Mouse (Mus musculus) embryonic facial prominence, embryonic 15.5 days (tissue): ENCODE measurements around the gene Nf2. TPM values are rescaled to one million over a fixed set of nuclear protein-coding genes. Genes with fewer than 3 reads are reported as not detected.

Experiments
- ATAC-seq: fragments of 200-750 bp; cut with Nextera tagmentation; 2 replicates; pipeline ENCODE4 v1.8.0; 2017; ENCODE audit warnings: low read depth, moderate TSS enrichment; ENCODE audit not compliant: insufficient number of reproducible peaks, low FRiP score, low TSS enrichment
- H3K27ac ChIP-seq: fragments of 300-500 bp; sonication (generic); replicated peaks from 2 replicates; pipeline ENCODE4 v1.5.1; 2015; ENCODE audit warnings: mild to moderate bottlenecking, inconsistent platforms
- H3K27me3 ChIP-seq: fragments of 300-500 bp; sonication (generic); 2 replicates; pipeline ENCODE4 v1.6.1; 2015; ENCODE audit warnings: inconsistent platforms
- H3K36me3 ChIP-seq: fragments of 300-500 bp; sonication (generic); 2 replicates; pipeline ENCODE4 v1.6.1; 2015; ENCODE audit warnings: mild to moderate bottlenecking, inconsistent platforms
- H3K4me1 ChIP-seq: fragments of 300-500 bp; sonication (generic); 2 replicates; pipeline ENCODE4 v1.6.1; 2015; ENCODE audit warnings: inconsistent platforms
- H3K4me2 ChIP-seq: fragments of 300-500 bp; sonication (generic); replicated peaks from 2 replicates; pipeline ENCODE4 v1.6.1; 2015; ENCODE audit warnings: mild to moderate bottlenecking, inconsistent platforms
- H3K4me3 ChIP-seq: fragments of 300-500 bp; sonication (generic); replicated peaks from 2 replicates; pipeline ENCODE4 v1.5.1; 2015; ENCODE audit warnings: mild to moderate bottlenecking, inconsistent platforms
- H3K9ac ChIP-seq: fragments of 300-500 bp; sonication (generic); 2 replicates; pipeline ENCODE4 v1.6.1; 2015; ENCODE audit warnings: inconsistent platforms
- H3K9me3 ChIP-seq: fragments of 300-500 bp; sonication (generic); replicated peaks from 2 replicates; pipeline ENCODE4 v1.6.1; 2016; ENCODE audit warnings: inconsistent platforms
- WGBS: fragments of 180-500 bp; shearing (Covaris S2); methylation state at CpG from one replicate; pipeline ENCODE4 v1.1.7; 2015; 5-methylcytosine and 5-hydroxymethylcytosine counted together
- polyA plus RNA-seq: library from polyadenylated mRNA; unstranded; fragments of >200 nt; fragmentation: Nextera tagmentation; extraction: Ambion mirVana; gene quantifications from 2 replicates; pipeline ENCODE4 v1.2.1, GENCODE M21; 2015

Nf2 gene
- polyA plus RNA-seq, 1 experiment from 2014 or later: 50.7 TPM

- Histone ChIP-seq H3K4me2 (no peak overlapping the region), H3K4me1 (peaks cover 5% of the 10 kb centered on the region; the same call in 1 of the 2 replicates), H3K36me3 (no peaks in the 10 kb centered on the region), H3K9ac (no peak overlapping the region), H3K27me3 (peaks cover 31% of the 10 kb centered on the region), H3K4me3 (no peak overlapping the region), H3K27ac (no peak overlapping the region), H3K9me3 (no peaks in the 10 kb centered on the region)
- no peak for ATAC-seq
- 21% methylated on average over 4 of the region's 4 CpGs for WGBS
Measured at GRCm38 (mm10) chr11:4760438-4760837, 88.9 kb downstream of the Nf2 start.

GRCm38 (mm10) chr11:4757789-4758158, 91.6 kb downstream of the Nf2 start:
- no peak for ATAC-seq

GRCm38 (mm10) chr11:4756984-4757788, 92.2 kb downstream of the Nf2 start:
- Histone ChIP-seq H3K36me3 (no peaks in the 10 kb centered on the region), H3K9ac (no peak overlapping the region), H3K27ac (no peak overlapping the region), H3K4me3 (no peak overlapping the region), H3K4me2 (no peak overlapping the region), H3K4me1 (peaks cover 5% of the 10 kb centered on the region; the same call in 1 of the 2 replicates), H3K9me3 (no peaks in the 10 kb centered on the region), H3K27me3 (peaks cover 18% of the 10 kb centered on the region)
- 70% methylated on average over 11 of the region's 11 CpGs for WGBS
- no peak for ATAC-seq

More at GRCm38 (mm10) chr11:4757789-4758158, 91.6 kb downstream of the Nf2 start:
- Histone ChIP-seq H3K9ac (no peak overlapping the region), H3K4me1 (peaks cover 5% of the 10 kb centered on the region; the same call in 1 of the 2 replicates), H3K36me3 (no peaks in the 10 kb centered on the region), H3K9me3 (no peaks in the 10 kb centered on the region), H3K27ac (no peak overlapping the region), H3K27me3 (peaks cover 20% of the 10 kb centered on the region), H3K4me3 (no peak overlapping the region), H3K4me2 (no peak overlapping the region)
- WGBS: 42% methylated on average over 4 of the region's 4 CpGs

GRCm38 (mm10) chr11:4756460-4756859, 92.9 kb downstream of the Nf2 start:
- H3K4me3 ChIP-seq: no peak overlapping the region
- no peaks in the 10 kb centered on the region for H3K9me3 ChIP-seq
- no peak for ATAC-seq
- no peak overlapping the region for H3K4me2 ChIP-seq
- H3K4me1 ChIP-seq: peaks cover 5% of the 10 kb centered on the region; the same call in 1 of the 2 replicates
- no peak overlapping the region for H3K27ac ChIP-seq
- H3K36me3 ChIP-seq: no peaks in the 10 kb centered on the region
- H3K9ac ChIP-seq: no peak overlapping the region
- H3K27me3 ChIP-seq: peaks cover 11% of the 10 kb centered on the region
- WGBS: 81% methylated on average over 9 of the region's 9 CpGs

- Histone ChIP-seq H3K36me3 (no peaks in the 10 kb centered on the region), H3K27me3 (peaks cover 11% of the 10 kb centered on the region), H3K27ac (no peak overlapping the region), H3K9ac (no peak overlapping the region), H3K9me3 (no peaks in the 10 kb centered on the region), H3K4me3 (no peak overlapping the region), H3K4me1 (no peaks in the 10 kb centered on the region), H3K4me2 (no peak overlapping the region)
- ATAC-seq: no peak
- 75% methylated on average over 11 of the region's 11 CpGs for WGBS
Measured at GRCm38 (mm10) chr11:4754867-4755266, 94.5 kb downstream of the Nf2 start.

- Histone ChIP-seq H3K4me1 (no peaks in the 10 kb centered on the region), H3K36me3 (no peaks in the 10 kb centered on the region), H3K27me3 (peaks cover 19% of the 10 kb centered on the region), H3K9me3 (no peaks in the 10 kb centered on the region), H3K4me3 (no peak overlapping the region), H3K27ac (no peak overlapping the region), H3K4me2 (no peak overlapping the region), H3K9ac (no peak overlapping the region)
- WGBS: 90% methylated on average over 3 of the region's 3 CpGs
- no peak for ATAC-seq
Measured at GRCm38 (mm10) chr11:4754036-4754435, 95.3 kb downstream of the Nf2 start.

GRCm38 (mm10) chr11:4752836-4753235, 96.5 kb downstream of the Nf2 start:
- H3K9me3 ChIP-seq: no peaks in the 10 kb centered on the region
- no peak for ATAC-seq
- H3K4me1 ChIP-seq: no peaks in the 10 kb centered on the region
- H3K27me3 ChIP-seq: peaks cover 31% of the 10 kb centered on the region
- H3K36me3 ChIP-seq: no peaks in the 10 kb centered on the region
- no peak overlapping the region for H3K9ac ChIP-seq
- no peak overlapping the region for H3K4me3 ChIP-seq
- no peak overlapping the region for H3K27ac ChIP-seq
- 33% methylated on average over 10 of the region's 10 CpGs for WGBS
- H3K4me2 ChIP-seq: no peak overlapping the region

- Histone ChIP-seq H3K9me3 (no peaks in the 10 kb centered on the region), H3K27me3 (peaks cover 57% of the 10 kb centered on the region), H3K9ac (no peak overlapping the region), H3K4me1 (peaks cover 19% of the 10 kb centered on the region), H3K4me3 (no peak overlapping the region), H3K4me2 (no peak overlapping the region), H3K36me3 (no peaks in the 10 kb centered on the region), H3K27ac (no peak overlapping the region)
- ATAC-seq: no peak
- 6% methylated on average over 9 of the region's 9 CpGs for WGBS
Measured at GRCm38 (mm10) chr11:4750263-4750662, 99.1 kb downstream of the Nf2 start.

GRCm38 (mm10) chr11:4747285-4747684, 102.1 kb downstream of the Nf2 start:
- Histone ChIP-seq H3K9ac (no peak overlapping the region), H3K9me3 (no peaks in the 10 kb centered on the region)
- WGBS: 1% methylated on average over 12 of the region's 12 CpGs

GRCm38 (mm10) chr11:4746733-4747132, 102.6 kb downstream of the Nf2 start, which contains the start of gene Cabp7:
Gene Cabp7, minus strand, starts transcription at chr11:4746778.
- H3K36me3 ChIP-seq: no peaks in the 10 kb centered on the region
- H3K9me3 ChIP-seq: no peaks in the 10 kb centered on the region
- peaks cover 19% of the 10 kb centered on the region for H3K4me1 ChIP-seq
- no peak within 1 kb of the TSS for H3K9ac ChIP-seq
- no peak within 1 kb of the TSS for H3K27ac ChIP-seq
- peak within 1 kb of the TSS; percentile 51 for H3K4me3 ChIP-seq
- H3K4me2 ChIP-seq: peak within 1 kb of the TSS; percentile 98
- peaks cover 84% of the 10 kb centered on the region for H3K27me3 ChIP-seq
- WGBS: 3% methylated on average over 49 of the region's 73 CpGs
- no peak for ATAC-seq

More at GRCm38 (mm10) chr11:4747285-4747684, 102.1 kb downstream of the Nf2 start:
- H3K4me2 ChIP-seq: peak overlapping the region; percentile 98
- H3K27me3 ChIP-seq: peaks cover 84% of the 10 kb centered on the region
- H3K36me3 ChIP-seq: no peaks in the 10 kb centered on the region
- ATAC-seq: no peak
- no peak overlapping the region for H3K27ac ChIP-seq
- H3K4me1 ChIP-seq: peaks cover 19% of the 10 kb centered on the region
- H3K4me3 ChIP-seq: peak overlapping the region; percentile 51

GRCm38 (mm10) chr11:4745969-4746368, 103.4 kb downstream of the Nf2 start:
- no peak overlapping the region for H3K9ac ChIP-seq
- peaks cover 19% of the 10 kb centered on the region for H3K4me1 ChIP-seq
- peaks cover 82% of the 10 kb centered on the region for H3K27me3 ChIP-seq
- no peaks in the 10 kb centered on the region for H3K9me3 ChIP-seq
- WGBS: under 1% methylated on average over 39 of the region's 39 CpGs
- ATAC-seq: no peak
- H3K27ac ChIP-seq: no peak overlapping the region
- peak overlapping the region; percentile 98 for H3K4me2 ChIP-seq
- H3K36me3 ChIP-seq: no peaks in the 10 kb centered on the region
- peak overlapping the region; percentile 51 for H3K4me3 ChIP-seq

GRCm38 (mm10) chr11:4744691-4745090, 104.6 kb downstream of the Nf2 start:
- Histone ChIP-seq H3K4me2 (no peak overlapping the region), H3K4me1 (peaks cover 19% of the 10 kb centered on the region), H3K9ac (no peak overlapping the region), H3K27ac (no peak overlapping the region), H3K4me3 (no peak overlapping the region), H3K9me3 (no peaks in the 10 kb centered on the region), H3K36me3 (no peaks in the 10 kb centered on the region), H3K27me3 (peaks cover 74% of the 10 kb centered on the region)
- ATAC-seq: no peak
- WGBS: 67% methylated on average over 6 of the region's 6 CpGs
